Mouse (Mus musculus) intestine, postnatal 0 days (tissue): ENCODE results near the gene Sema5a. TPM values are rescaled to one million over a fixed set of nuclear protein-coding genes. Genes with fewer than 3 reads are reported as not detected.

ENCODE experiments used
- ATAC-seq: fragments of 200-750 bp; cut with Nextera tagmentation; 2 replicates; pipeline ENCODE4 v1.8.0; 2017; ENCODE audit warnings: mild to moderate bottlenecking, moderate TSS enrichment, moderate library complexity
- H3K27ac ChIP-seq: fragments of 300-500 bp; sonication (generic); 2 replicates; pipeline ENCODE4 v1.5.1; 2014; ENCODE audit warnings: mild to moderate bottlenecking, low read depth, low read length, moderate library complexity
- H3K27me3 ChIP-seq: fragments of 300-500 bp; sonication (generic); replicated peaks from 2 replicates; pipeline ENCODE4 v1.6.1; 2014; ENCODE audit warnings: low read length, mixed read lengths; ENCODE audit not compliant: control insufficient read depth, insufficient read depth
- H3K36me3 ChIP-seq: fragments of 300-500 bp; sonication (generic); 2 replicates; pipeline ENCODE4 v1.6.1; 2014; ENCODE audit warnings: mild to moderate bottlenecking, moderate library complexity; ENCODE audit not compliant: control insufficient read depth, insufficient read depth
- H3K4me1 ChIP-seq: fragments of 300-500 bp; sonication (generic); replicated peaks from 2 replicates; pipeline ENCODE4 v1.6.1; 2014; ENCODE audit warnings: antibody characterized with exemption, low read length, mixed read lengths; ENCODE audit not compliant: control insufficient read depth, insufficient read depth
- H3K4me2 ChIP-seq: fragments of 300-500 bp; sonication (generic); replicated peaks from 2 replicates; pipeline ENCODE4 v1.6.1; 2014; ENCODE audit warnings: low read depth, mild to moderate bottlenecking, moderate library complexity
- H3K4me3 ChIP-seq: fragments of 300-500 bp; sonication (generic); 2 replicates; pipeline ENCODE4 v1.5.1; 2014; ENCODE audit warnings: low read depth, low read length
- H3K9ac ChIP-seq: fragments of 300-500 bp; sonication (generic); 2 replicates; pipeline ENCODE4 v1.6.1; 2014; ENCODE audit warnings: mild to moderate bottlenecking, low read depth, low read length
- H3K9me3 ChIP-seq: fragments of 300-500 bp; sonication (generic); 2 replicates; pipeline ENCODE4 v1.6.1; 2016; ENCODE audit warnings: mixed run types; ENCODE audit not compliant: control insufficient read depth
- CTCF ChIP-seq: sonication (generic); IDR thresholded peaks from 2 replicates; pipeline ENCODE4 v1.5.1; 2016; ENCODE audit warnings: low read depth, mild to moderate bottlenecking, control low read depth, antibody characterized with exemption, moderate library complexity
- WGBS: fragments of 180-500 bp; shearing (Covaris S2); extraction: QIAGEN DNeasy Blood & Tissue Kit; methylation state at CpG from one replicate; pipeline ENCODE4 v1.1.7; 2014; 5-methylcytosine and 5-hydroxymethylcytosine counted together
- polyA plus RNA-seq: library from polyadenylated mRNA; unstranded; fragments of >200 nt; fragmentation: Nextera tagmentation; extraction: Ambion mirVana; gene quantifications from 2 replicates; pipeline ENCODE4 v1.2.1, GENCODE M21; 2015

The Sema5a gene
- polyA plus RNA-seq, 1 experiment from 2014 or later = 5.1 TPM

GRCm38 (mm10) chr15:32324105-32324504 lies 79.5 kb downstream of the Sema5a start:
- Histone ChIP-seq H3K27ac (no peak overlapping the region), H3K9me3 (no peaks in the 10 kb centered on the region), H3K4me1 (no peaks in the 10 kb centered on the region), H3K9ac (no peak overlapping the region), H3K4me2 (no peak overlapping the region), H3K36me3 (no peaks in the 10 kb centered on the region), H3K27me3 (no peaks in the 10 kb centered on the region), H3K4me3 (no peak overlapping the region)
- no peak for TF ChIP-seq CTCF
- 68% methylated on average over 7 of the region's 7 CpGs for WGBS
- ATAC-seq = no peak

GRCm38 (mm10) chr15:32328370-32329004 lies 83.9 kb downstream of the Sema5a start:
- no peak overlapping the region for H3K4me2 ChIP-seq
- H3K9ac ChIP-seq = no peak overlapping the region
- H3K9me3 ChIP-seq = no peaks in the 10 kb centered on the region
- H3K36me3 ChIP-seq = no peaks in the 10 kb centered on the region
- no peak for ATAC-seq
- H3K27ac ChIP-seq = no peak overlapping the region
- WGBS = 77% methylated on average over 4 of the region's 4 CpGs
- no peaks in the 10 kb centered on the region for H3K27me3 ChIP-seq
- no peaks in the 10 kb centered on the region for H3K4me1 ChIP-seq
- H3K4me3 ChIP-seq = no peak overlapping the region
- no peak for TF ChIP-seq CTCF

GRCm38 (mm10) chr15:32329670-32330330 lies 85.2 kb downstream of the Sema5a start:
- no peak overlapping the region for H3K4me2 ChIP-seq
- WGBS = 64% methylated on average over 10 of the region's 10 CpGs

GRCm38 (mm10) chr15:32330427-32330826 lies 85.8 kb downstream of the Sema5a start:
- no peak for TF ChIP-seq CTCF
- ATAC-seq = no peak
- no peaks in the 10 kb centered on the region for H3K27me3 ChIP-seq
- no peaks in the 10 kb centered on the region for H3K36me3 ChIP-seq
- WGBS = 79% methylated on average over 8 of the region's 8 CpGs
- H3K4me2 ChIP-seq = no peak overlapping the region
- no peaks in the 10 kb centered on the region for H3K4me1 ChIP-seq
- H3K27ac ChIP-seq = no peak overlapping the region
- H3K4me3 ChIP-seq = no peak overlapping the region
- H3K9ac ChIP-seq = no peak overlapping the region
- no peaks in the 10 kb centered on the region for H3K9me3 ChIP-seq

More at GRCm38 (mm10) chr15:32329670-32330330, 85.2 kb downstream of the Sema5a start:
- Histone ChIP-seq H3K27ac (no peak overlapping the region), H3K9ac (no peak overlapping the region), H3K36me3 (no peaks in the 10 kb centered on the region), H3K9me3 (no peaks in the 10 kb centered on the region), H3K4me1 (no peaks in the 10 kb centered on the region), H3K27me3 (no peaks in the 10 kb centered on the region), H3K4me3 (no peak overlapping the region)
- no peak for TF ChIP-seq CTCF
- ATAC-seq = no peak

GRCm38 (mm10) chr15:32331037-32331436 lies 86.4 kb downstream of the Sema5a start:
- no peaks in the 10 kb centered on the region for H3K4me1 ChIP-seq
- WGBS = 73% methylated on average over 2 of the region's 2 CpGs
- H3K36me3 ChIP-seq = no peaks in the 10 kb centered on the region
- no peak overlapping the region for H3K9ac ChIP-seq
- H3K27me3 ChIP-seq = no peaks in the 10 kb centered on the region
- H3K4me3 ChIP-seq = no peak overlapping the region
- H3K9me3 ChIP-seq = no peaks in the 10 kb centered on the region
- no peak overlapping the region for H3K4me2 ChIP-seq
- no peak for TF ChIP-seq CTCF
- no peak overlapping the region for H3K27ac ChIP-seq
- no peak for ATAC-seq

GRCm38 (mm10) chr15:32333456-32333855 lies 88.8 kb downstream of the Sema5a start:
- Histone ChIP-seq H3K4me1 (no peaks in the 10 kb centered on the region), H3K9me3 (no peaks in the 10 kb centered on the region), H3K27me3 (no peaks in the 10 kb centered on the region), H3K27ac (no peak overlapping the region), H3K4me2 (no peak overlapping the region), H3K9ac (no peak overlapping the region), H3K36me3 (no peaks in the 10 kb centered on the region), H3K4me3 (no peak overlapping the region)
- 64% methylated on average over 2 of the region's 2 CpGs for WGBS
- no peak for ATAC-seq
- no peak for TF ChIP-seq CTCF
